Mouse (Mus musculus) gastrocnemius, adult 18-20 months (tissue): ENCODE data around the gene Olfr10. TPM values are rescaled to one million over a fixed set of nuclear protein-coding genes. Genes with fewer than 3 reads are reported as not detected.

Experiments used
- DNase-seq: peaks from one replicate; pipeline ENCODE4 v3.0.0; 2021; ENCODE audit warnings: low spot score
- total RNA-seq, 2 experiments: library from RNA; stranded (reverse); gene quantifications; 2 replicates each; pipeline ENCODE4 v1.2.3; 2021

Gene Olfr10
- total RNA-seq, 2 experiments from 2014 or later: not detected

- no peak for DNase-seq
Observed at GRCm38 (mm10) chr11:49322442-49322841, 17.9 kb downstream of the Olfr10 start, which contains the start of gene Olfr1391. Olfr1391 (plus strand) TSS chr11:49322742.

- DNase-seq: no peak
Observed at GRCm38 (mm10) chr11:49326726-49327125, 22.2 kb downstream of the Olfr10 start.

GRCm38 (mm10) chr11:49329686-49330085 lies 25.1 kb downstream of the Olfr10 start:
- no peak for DNase-seq

- DNase-seq: no peak
Observed at GRCm38 (mm10) chr11:49334888-49335287, 30.3 kb downstream of the Olfr10 start, which contains the start of gene Olfr1390. Olfr1390 (plus strand) TSS chr11:49335188.

- DNase-seq: no peak
Observed at GRCm38 (mm10) chr11:49337150-49337832, 32.8 kb downstream of the Olfr10 start.

Other genes starting within 250 kb of the Olfr10 start
- gene Tgtp2, start 240.5 kb upstream of the Olfr10 start, total RNA-seq: 1 to 10 TPM in 1 of 2 experiments, not detected in 1; 2.5 TPM
- gene Ifi47, start 228.2 kb upstream of the Olfr10 start, total RNA-seq: 1 to 10 TPM; 1.1 to 2.3 TPM
- not detected for gene Olfr1396, start 189.9 kb upstream of the Olfr10 start, total RNA-seq
- gene Olfr1395, start 162.5 kb upstream of the Olfr10 start, total RNA-seq: not detected
- not detected for gene Olfr1394, start 150.4 kb upstream of the Olfr10 start, total RNA-seq
- 1 to 10 TPM; 1.1 to 1.8 TPM for gene Btnl9, start 117.6 kb upstream of the Olfr10 start, total RNA-seq
- 10 to 100 TPM; 27.4 to 28.3 TPM for gene Zfp62, start 101.4 kb upstream of the Olfr10 start, total RNA-seq
- gene Mgat1, start 60.5 kb upstream of the Olfr10 start, total RNA-seq: 10 to 100 TPM; 41.0 to 49.9 TPM
- under 1 TPM in 1 of 2 experiments, not detected in 1; 0.09 TPM for gene Olfr1393, start 26.4 kb upstream of the Olfr10 start, total RNA-seq
- gene Olfr1392, start 19.5 kb upstream of the Olfr10 start, total RNA-seq: not detected
- not detected for gene Olfr1391, start 18.0 kb downstream of the Olfr10 start, total RNA-seq
- not detected for gene Olfr1390, start 30.4 kb downstream of the Olfr10 start, total RNA-seq
- gene Olfr1389, start 118.3 kb downstream of the Olfr10 start, total RNA-seq: not detected
- under 1 TPM in 1 of 2 experiments, not detected in 1; 0.07 TPM for gene Olfr1388, start 131.9 kb downstream of the Olfr10 start, total RNA-seq
- gene Olfr1387, start 150.6 kb downstream of the Olfr10 start, total RNA-seq: not detected
- gene Olfr1386, start 160.3 kb downstream of the Olfr10 start, total RNA-seq: not detected
- not detected for gene Olfr1385, start 184.3 kb downstream of the Olfr10 start, total RNA-seq
- not detected for gene Olfr1384, start 202.0 kb downstream of the Olfr10 start, total RNA-seq
- under 1 TPM in 1 of 2 experiments, not detected in 1; 0.30 TPM for gene Olfr1383, start 214.9 kb downstream of the Olfr10 start, total RNA-seq
- not detected for gene Olfr1382, start 223.5 kb downstream of the Olfr10 start, total RNA-seq
- not detected for gene Olfr1381, start 238.7 kb downstream of the Olfr10 start, total RNA-seq